Mouse (Mus musculus) kidney, adult 2 months (tissue): ENCODE results near the gene Fam107b. TPM values are rescaled to one million over a fixed set of nuclear protein-coding genes. Genes with fewer than 3 reads are reported as not detected.

Experiments used
- DNase-seq: peaks from one replicate; pipeline ENCODE4 v3.0.0; 2021
- H3K27ac ChIP-seq: fragments of 200-500 bp; 2 replicates; pipeline ENCODE4 v1.5.1; 2012; ENCODE audit warnings: low read depth, low read length, control low read depth, inconsistent platforms; ENCODE audit not compliant: insufficient read depth
- H3K27me3 ChIP-seq: fragments of 200-500 bp; replicated peaks from 2 replicates; pipeline ENCODE4 v1.6.1; 2012; ENCODE audit warnings: mild to moderate bottlenecking, moderate library complexity, low read length, inconsistent platforms; ENCODE audit not compliant: control insufficient read depth, insufficient read depth
- H3K36me3 ChIP-seq: fragments of 200-500 bp; 2 replicates; pipeline ENCODE4 v1.6.1; 2012; ENCODE audit warnings: mild to moderate bottlenecking, moderate library complexity, low read length, inconsistent platforms; ENCODE audit not compliant: control insufficient read depth, insufficient read depth
- H3K4me1 ChIP-seq: fragments of 200-500 bp; 2 replicates; pipeline ENCODE4 v1.6.1; 2011; ENCODE audit warnings: low read length; ENCODE audit not compliant: control insufficient read depth, insufficient read depth
- H3K4me3 ChIP-seq: fragments of 200-500 bp; 2 replicates; pipeline ENCODE4 v1.5.1; 2011; ENCODE audit warnings: mild to moderate bottlenecking, low read depth, low read length, control low read depth; ENCODE audit not compliant: insufficient read depth
- CTCF ChIP-seq: fragments of 200-500 bp; conservative IDR thresholded peaks from 2 replicates; pipeline ENCODE4 v1.5.1; 2011; ENCODE audit warnings: low read depth, mild to moderate bottlenecking, control low read depth, low read length, moderate library complexity, mixed read lengths; ENCODE audit not compliant: insufficient read depth, insufficient read length
- POLR2A ChIP-seq: fragments of 200-500 bp; IDR thresholded peaks from one replicate; pipeline ENCODE4 v1.6.1; 2011; ENCODE audit warnings: low read depth, low read length, control low read depth
- WGBS: fragments of 180-500 bp; shearing (Covaris S2); methylation state at CpG from one replicate; pipeline ENCODE4 v1.1.7; 2018; 5-methylcytosine and 5-hydroxymethylcytosine counted together
- polyA plus RNA-seq: library from polyadenylated mRNA; depleted of rRNA; stranded (reverse); fragments of >200 nt; gene quantifications from 2 replicates; pipeline ENCODE4 v1.2.3, GENCODE M21; 2012

The Fam107b gene
- polyA plus RNA-seq, 1 experiment, result 54.3 TPM

- Histone ChIP-seq H3K36me3 (no peaks in the 10 kb centered on the region), H3K27ac (no peak overlapping the region), H3K4me3 (no peak overlapping the region), H3K27me3 (no peaks in the 10 kb centered on the region), H3K4me1 (peaks cover under 1% of the 10 kb centered on the region; the same call in 1 of the 2 replicates)
- no peak for DNase-seq
- peak; percentile 34 for TF ChIP-seq CTCF
- no peak for TF ChIP-seq POLR2A
- 81% methylated on average over 5 of the region's 5 CpGs for WGBS
Observed at GRCm38 (mm10) chr2:3629741-3630140, 59.5 kb downstream of the Fam107b start.

- no peaks in the 10 kb centered on the region for H3K4me1 ChIP-seq
- no peaks in the 10 kb centered on the region for H3K27me3 ChIP-seq
- H3K27ac ChIP-seq, result no peak overlapping the region
- WGBS, result 85% methylated on average over 5 of the region's 5 CpGs
- TF ChIP-seq POLR2A, result no peak
- no peak for TF ChIP-seq CTCF
- H3K36me3 ChIP-seq, result no peaks in the 10 kb centered on the region
- DNase-seq, result no peak
- H3K4me3 ChIP-seq, result no peak overlapping the region
Observed at GRCm38 (mm10) chr2:3630769-3631477, 60.6 kb downstream of the Fam107b start.

GRCm38 (mm10) chr2:3633137-3633536, 62.8 kb downstream of the Fam107b start:
- 89% methylated on average over 9 of the region's 9 CpGs for WGBS
- Histone ChIP-seq H3K4me1 (no peaks in the 10 kb centered on the region), H3K4me3 (no peak overlapping the region), H3K27ac (no peak overlapping the region), H3K36me3 (no peaks in the 10 kb centered on the region), H3K27me3 (no peaks in the 10 kb centered on the region)
- TF ChIP-seq POLR2A, result no peak
- no peak for TF ChIP-seq CTCF
- no peak for DNase-seq

GRCm38 (mm10) chr2:3636771-3637170, 66.5 kb downstream of the Fam107b start:
- TF ChIP-seq POLR2A, result no peak
- no peak for TF ChIP-seq CTCF
- H3K27ac ChIP-seq, result no peak overlapping the region
- no peak for DNase-seq
- no peak overlapping the region for H3K4me3 ChIP-seq
- 95% methylated on average over 5 of the region's 5 CpGs for WGBS
- no peaks in the 10 kb centered on the region for H3K4me1 ChIP-seq
- no peaks in the 10 kb centered on the region for H3K36me3 ChIP-seq
- no peaks in the 10 kb centered on the region for H3K27me3 ChIP-seq

- WGBS, result 75% methylated on average over 9 of the region's 9 CpGs
- no peaks in the 10 kb centered on the region for H3K36me3 ChIP-seq
Observed at GRCm38 (mm10) chr2:3641001-3641770, 70.9 kb downstream of the Fam107b start.

GRCm38 (mm10) chr2:3642949-3643348, 72.7 kb downstream of the Fam107b start:
- no peak for DNase-seq
- H3K4me3 ChIP-seq, result no peak overlapping the region
- no peaks in the 10 kb centered on the region for H3K27me3 ChIP-seq
- no peaks in the 10 kb centered on the region for H3K4me1 ChIP-seq
- H3K36me3 ChIP-seq, result no peaks in the 10 kb centered on the region
- no peak for TF ChIP-seq POLR2A
- no peak for TF ChIP-seq CTCF
- H3K27ac ChIP-seq, result no peak overlapping the region

More at GRCm38 (mm10) chr2:3641001-3641770, 70.9 kb downstream of the Fam107b start:
- no peak for DNase-seq
- TF ChIP-seq POLR2A (no peak), CTCF (no peak; the same call in 1 of the 2 replicates)
- H3K27ac ChIP-seq, result no peak overlapping the region
- no peaks in the 10 kb centered on the region for H3K27me3 ChIP-seq
- no peaks in the 10 kb centered on the region for H3K4me1 ChIP-seq
- no peak overlapping the region for H3K4me3 ChIP-seq

GRCm38 (mm10) chr2:3645741-3646140, 75.5 kb downstream of the Fam107b start:
- Histone ChIP-seq H3K27ac (no peak overlapping the region), H3K27me3 (no peaks in the 10 kb centered on the region), H3K36me3 (no peaks in the 10 kb centered on the region), H3K4me3 (no peak overlapping the region), H3K4me1 (no peaks in the 10 kb centered on the region)
- DNase-seq, result no peak
- TF ChIP-seq CTCF, result no peak
- TF ChIP-seq POLR2A, result no peak
- WGBS, result 91% methylated on average over 4 of the region's 4 CpGs
